Mouse (Mus musculus) E14TG2a.4 (cell line): ENCODE data around the gene Atg2a.

Experiments
- CTCF ChIP-seq: conservative IDR thresholded peaks from 2 replicates; pipeline ENCODE4 v1.5.1; 2014; ENCODE audit warnings: low read length
- NANOG ChIP-seq: IDR thresholded peaks from 2 replicates; pipeline ENCODE4 v1.6.1; 2014; ENCODE audit warnings: borderline replicate concordance, low read length, mixed read lengths
- POU5F1 ChIP-seq: IDR thresholded peaks from 2 replicates; pipeline ENCODE4 v1.6.1; 2014; ENCODE audit warnings: low read length, borderline replicate concordance

DNA sequence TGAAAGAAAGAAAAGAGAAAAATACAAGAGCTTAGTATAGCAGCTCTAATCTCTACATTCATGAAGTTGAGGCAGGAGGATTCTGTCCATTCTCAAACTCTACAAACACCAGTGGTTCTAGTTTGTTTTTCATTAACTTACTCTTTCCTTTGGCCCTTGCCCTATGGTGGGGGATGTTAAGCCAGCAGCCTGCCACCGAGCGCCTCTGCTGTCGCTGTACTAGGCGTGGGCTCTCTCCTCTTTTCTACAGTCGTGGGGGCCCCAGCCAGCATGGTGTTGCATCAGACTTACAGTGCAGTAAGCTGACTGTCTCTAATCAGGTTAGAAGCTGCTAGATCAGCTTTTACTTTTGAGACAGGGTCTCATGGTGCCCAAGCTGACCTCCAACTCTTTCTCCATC lies 41.5 kb downstream of the Atg2a start:
- TF ChIP-seq CTCF (no peak), POU5F1 (no peak), NANOG (no peak)
